Mouse (Mus musculus): Measurements from ENCODE around the gene Ccdc77. TPM values are rescaled to one million over a fixed set of nuclear protein-coding genes. Genes with fewer than 3 reads are reported as not detected.
"Not testable (repeated sequence)": the region's sequence is repeated elsewhere in the genome, so short reads cannot be mapped to it uniquely, and the experiment has no call there.

Gene Ccdc77
- polyA plus RNA-seq, 1 experiment from 2014 or later = 16.9 TPM

DNA sequence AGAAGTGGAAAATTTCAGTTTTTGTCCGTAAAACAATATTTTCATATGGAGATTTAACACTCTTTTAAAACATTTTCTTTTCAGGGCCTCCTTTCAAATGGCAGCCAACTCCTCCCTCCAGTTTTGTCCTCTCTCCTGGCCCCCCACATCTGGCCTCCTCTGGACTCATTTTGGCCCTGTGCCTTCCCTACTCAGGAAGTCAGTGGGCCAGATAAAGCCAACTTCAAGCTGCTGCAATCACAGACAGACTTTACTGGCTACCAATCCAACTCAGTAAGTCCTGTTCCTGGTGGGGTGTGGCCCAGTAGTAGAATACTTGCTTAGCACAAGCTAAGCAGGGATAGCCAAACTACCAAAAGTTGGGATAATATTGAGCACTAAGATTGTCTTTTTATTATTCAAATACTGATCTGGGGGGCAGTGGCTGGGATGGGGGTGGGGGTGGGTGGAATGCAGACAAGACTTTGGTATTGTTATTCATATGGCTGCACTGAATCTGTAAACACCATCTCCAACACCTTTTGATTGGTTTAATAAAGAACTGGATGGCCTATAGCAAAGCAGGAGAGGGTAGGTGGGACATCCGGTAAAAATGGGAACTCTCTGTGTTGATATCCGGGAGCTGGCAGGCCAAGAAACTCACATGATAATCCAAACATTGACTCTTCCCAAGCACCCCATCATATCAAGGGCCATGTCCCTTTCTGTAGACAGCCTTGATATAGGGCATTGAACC, 57.1 kb downstream of the Ccdc77 start:
- no peak overlapping the region for H3K27ac ChIP-seq
- no peaks in the 10 kb centered on the region for H3K9me3 ChIP-seq
- ATAC-seq = no peak
- no peak overlapping the region for H3K4me2 ChIP-seq (replicated peaks)
- no peaks in the 10 kb centered on the region for H3K36me3 ChIP-seq
- H3K27me3 ChIP-seq = no peaks in the 10 kb centered on the region; the same call in 1 of the 2 replicates
- no peak overlapping the region for H3K9ac ChIP-seq (replicated peaks)
- no peak overlapping the region for H3K4me3 ChIP-seq (replicated peaks)
- 88% methylated on average over 3 of the region's 3 CpGs for WGBS
- H3K4me1 ChIP-seq (replicated peaks) = no peaks in the 10 kb centered on the region

DNA sequence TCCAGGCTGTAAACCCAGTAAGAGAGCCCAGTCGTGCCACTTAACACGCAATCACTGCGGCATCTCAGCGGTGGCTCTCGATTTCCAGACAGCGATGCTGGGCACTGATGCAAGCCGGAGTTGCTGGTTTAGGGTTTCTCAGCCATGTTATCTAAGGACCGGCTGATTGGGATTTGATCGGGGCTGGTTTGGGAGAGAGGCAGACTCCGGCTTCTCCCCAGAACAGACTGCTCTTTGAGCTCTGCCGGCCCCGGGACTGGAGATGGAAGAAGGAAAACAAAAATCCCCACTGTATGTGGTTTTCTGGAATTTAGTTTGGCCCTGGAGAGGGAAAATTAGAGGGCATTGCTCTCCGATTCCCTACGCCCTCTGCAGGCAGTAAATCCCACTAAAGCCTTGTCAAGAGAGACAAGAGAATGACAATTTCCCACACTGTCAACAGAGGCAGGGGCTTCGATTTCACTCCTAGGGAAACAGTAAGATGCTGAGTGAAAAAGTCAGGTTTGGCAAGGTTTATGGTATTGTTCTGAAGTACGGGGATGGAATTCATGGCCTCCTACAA, 61.3 kb downstream of the Ccdc77 start:
- H3K36me3 ChIP-seq = no peaks in the 10 kb centered on the region
- no peaks in the 10 kb centered on the region for H3K9me3 ChIP-seq
- no peaks in the 10 kb centered on the region; the same call in 1 of the 2 replicates for H3K27me3 ChIP-seq
- 0 out of 2 replicates have a peak overlapping the region, but pooled peaks have one; percentile 11 for H3K4me3 ChIP-seq (replicated peaks)
- H3K27ac ChIP-seq = no peak overlapping the region
- ATAC-seq = no peak
- no peaks in the 10 kb centered on the region for H3K4me1 ChIP-seq (replicated peaks)
- 31% methylated on average over 16 of the region's 16 CpGs for WGBS
- H3K4me2 ChIP-seq (replicated peaks) = peak overlapping the region; percentile 30
- H3K9ac ChIP-seq (replicated peaks) = no peak overlapping the region

DNA sequence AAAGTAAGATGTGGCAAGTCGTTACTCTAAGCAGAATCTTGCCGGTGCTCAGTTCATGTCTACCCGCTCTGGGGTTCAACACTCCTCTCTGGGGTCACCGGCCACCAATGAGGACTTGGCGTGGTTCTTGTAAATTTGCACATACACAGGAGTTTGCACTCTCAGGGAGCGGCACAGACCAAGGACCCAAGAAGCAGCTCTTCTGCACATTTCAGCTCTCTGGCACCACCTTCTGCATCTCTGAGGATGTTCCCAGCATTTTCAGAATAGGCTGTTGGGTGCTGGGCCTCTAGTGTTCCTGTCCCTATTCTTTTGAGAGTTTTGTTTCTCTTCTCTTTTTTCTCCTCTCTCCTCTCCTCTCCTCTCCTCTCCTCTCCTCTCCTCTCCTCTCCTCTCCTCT, 63.0 kb downstream of the Ccdc77 start:
- Histone ChIP-seq H3K27me3 (peaks cover 1% of the 10 kb centered on the region), H3K36me3 (no peaks in the 10 kb centered on the region), H3K4me2 (replicated peaks) (no peak overlapping the region), H3K4me3 (replicated peaks) (no peak overlapping the region), H3K9ac (replicated peaks) (no peak overlapping the region), H3K4me1 (replicated peaks) (no peaks in the 10 kb centered on the region), H3K9me3 (no peaks in the 10 kb centered on the region), H3K27ac (no peak overlapping the region)
- ATAC-seq = peak; percentile 62; the same call in 1 of the 2 replicates
- 33% methylated on average over 6 of the region's 6 CpGs for WGBS

DNA sequence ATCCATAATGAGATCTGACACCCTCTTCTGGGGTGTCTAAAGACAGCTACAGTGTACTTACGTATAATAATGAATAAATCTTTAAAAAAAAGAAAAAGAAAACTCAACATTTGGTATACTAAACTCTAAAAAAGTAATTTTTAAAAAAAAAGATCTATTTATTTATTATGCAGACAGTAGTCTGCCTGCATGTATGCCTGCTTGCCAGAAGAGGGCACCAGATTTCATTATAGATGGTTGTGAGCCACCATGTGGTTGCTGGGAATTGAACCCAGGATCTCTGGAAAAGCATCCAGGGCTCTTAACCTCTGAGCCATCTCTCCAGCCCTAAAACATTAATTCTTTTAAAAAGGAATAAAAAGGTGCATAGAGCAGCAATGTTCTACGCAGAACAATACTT, 67.6 kb downstream of the Ccdc77 start:
- not testable (repeated sequence) for H3K9me3 ChIP-seq; H3K36me3 ChIP-seq; H3K27ac ChIP-seq; H3K4me3 ChIP-seq (replicated peaks); ATAC-seq; H3K4me2 ChIP-seq (replicated peaks); H3K9ac ChIP-seq (replicated peaks)
- peaks cover 11% of the 10 kb centered on the region for H3K4me1 ChIP-seq (replicated peaks)
- 94% methylated on average over 2 of the region's 2 CpGs for WGBS
- peaks cover 44% of the 10 kb centered on the region for H3K27me3 ChIP-seq

DNA sequence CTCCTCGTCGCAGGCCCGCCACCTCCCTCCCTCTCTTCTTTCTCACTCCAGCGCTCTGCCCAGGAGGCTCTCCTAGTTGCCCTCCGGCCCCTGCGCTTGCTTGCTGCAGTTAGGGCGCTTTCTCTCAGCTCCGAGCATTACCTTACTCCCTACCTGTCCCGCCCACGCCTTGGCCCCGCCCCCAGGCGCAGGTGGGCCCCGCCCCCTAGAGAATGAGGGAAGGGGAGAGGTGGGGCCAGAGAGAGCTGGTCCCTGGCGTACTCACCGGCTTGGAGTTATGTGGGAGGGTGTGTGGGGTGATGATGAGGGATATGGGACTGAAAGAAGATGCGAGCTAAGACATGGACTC, 69.4 kb downstream of the Ccdc77 start:
- Histone ChIP-seq H3K27ac (no peak overlapping the region), H3K4me2 (replicated peaks) (peak overlapping the region; percentile 98), H3K9me3 (no peaks in the 10 kb centered on the region), H3K4me1 (replicated peaks) (peaks cover 11% of the 10 kb centered on the region), H3K27me3 (peaks cover 44% of the 10 kb centered on the region), H3K36me3 (no peaks in the 10 kb centered on the region), H3K9ac (replicated peaks) (peak overlapping the region; percentile 67), H3K4me3 (replicated peaks) (peak overlapping the region; percentile 62)
- WGBS = 1% methylated on average over 16 of the region's 16 CpGs
- no peak; the same call in 1 of the 2 replicates for ATAC-seq

DNA sequence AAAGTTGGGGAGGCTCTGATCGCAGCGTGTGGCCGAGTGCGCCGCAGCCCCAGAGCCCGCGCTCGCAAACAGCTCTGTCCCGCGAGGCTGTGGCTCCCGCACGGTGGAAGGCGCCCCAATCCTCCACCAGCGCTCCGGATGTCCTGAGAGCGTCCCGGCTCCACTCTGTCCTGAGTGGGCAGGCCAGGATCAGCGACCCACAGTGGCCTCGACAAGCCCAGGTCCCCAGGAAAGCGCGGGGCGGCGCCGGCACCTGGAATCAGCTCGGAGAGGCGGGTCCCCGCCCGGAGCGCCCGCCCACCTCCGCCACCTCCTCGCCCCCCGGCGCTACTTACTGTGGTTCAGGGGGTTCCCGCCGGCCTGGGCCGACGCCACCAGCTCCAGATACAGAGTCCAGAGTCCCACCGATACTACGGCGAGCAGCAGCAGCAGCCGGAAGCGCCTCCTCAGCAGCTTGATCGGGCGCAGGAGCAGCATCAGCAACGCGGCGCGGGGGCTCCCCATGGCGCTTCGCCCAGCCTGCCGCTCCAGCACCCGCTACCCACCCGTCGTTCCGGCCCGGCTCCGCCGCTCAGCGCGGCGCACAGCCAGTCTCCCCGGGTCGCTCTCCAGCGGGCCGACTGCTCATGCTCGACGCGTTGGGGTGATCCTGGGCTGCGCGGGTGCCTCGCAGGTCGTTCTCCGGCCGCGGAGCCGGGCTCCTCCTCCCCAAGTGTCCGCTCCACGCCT, 70.0 kb downstream of the Ccdc77 start, which contains the start of the genes D330020A13Rik and B4galnt3:
D330020A13Rik (plus strand) TSS at position 309 of the 729 bp plus-strand sequence.
B4galnt3 (minus strand) TSS at position 504 of the 729 bp plus-strand sequence.
- Histone ChIP-seq H3K27ac (no peak within 1 kb of the TSS), H3K36me3 (no peaks in the 10 kb centered on the region), H3K4me3 (replicated peaks) (peak within 1 kb of the TSS; percentile 62), H3K4me2 (replicated peaks) (peak within 1 kb of the TSS; percentile 98), H3K9me3 (no peaks in the 10 kb centered on the region), H3K9ac (replicated peaks) (peak within 1 kb of the TSS; percentile 67), H3K4me1 (replicated peaks) (peaks cover 11% of the 10 kb centered on the region), H3K27me3 (peaks cover 44% of the 10 kb centered on the region)
- under 1% methylated on average over 79 of the region's 79 CpGs for WGBS
- peak; percentile 87 for ATAC-seq

DNA sequence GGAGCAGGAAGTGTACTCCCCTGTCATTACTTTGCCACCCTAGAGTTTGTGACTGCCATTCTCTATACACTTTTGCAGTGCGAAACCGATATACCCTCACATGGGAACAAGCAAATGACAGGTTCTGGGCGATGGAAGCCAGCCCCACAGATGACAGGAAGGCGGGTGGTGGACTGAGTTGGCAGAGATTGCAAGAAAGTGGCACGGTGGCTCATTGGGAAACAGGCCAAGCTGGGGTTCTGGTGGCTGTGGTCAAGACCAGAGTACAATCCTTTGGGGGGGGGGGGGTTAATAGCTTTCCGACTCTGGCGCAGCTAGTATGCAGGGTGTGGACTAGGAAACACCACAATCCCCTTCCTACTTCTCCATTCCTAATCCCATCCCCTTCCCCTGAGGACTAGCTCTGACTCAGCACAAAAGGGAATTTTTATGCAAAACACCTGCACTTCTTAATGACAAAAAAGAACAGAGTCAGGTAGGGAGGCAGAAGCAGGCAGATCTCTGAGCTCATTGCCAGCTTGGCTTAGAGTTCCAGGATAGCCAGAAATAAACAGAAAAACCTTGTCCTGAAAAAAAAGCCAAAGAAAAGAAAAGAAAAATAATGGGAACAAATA, 72.7 kb downstream of the Ccdc77 start:
- Histone ChIP-seq H3K4me2 (replicated peaks) (no peak overlapping the region), H3K9ac (replicated peaks) (no peak overlapping the region), H3K4me3 (replicated peaks) (no peak overlapping the region), H3K27me3 (peaks cover 44% of the 10 kb centered on the region), H3K27ac (no peak overlapping the region), H3K36me3 (no peaks in the 10 kb centered on the region), H3K4me1 (replicated peaks) (peaks cover 11% of the 10 kb centered on the region), H3K9me3 (no peaks in the 10 kb centered on the region)
- ATAC-seq = no peak
- WGBS = 92% methylated on average over 7 of the region's 7 CpGs

DNA sequence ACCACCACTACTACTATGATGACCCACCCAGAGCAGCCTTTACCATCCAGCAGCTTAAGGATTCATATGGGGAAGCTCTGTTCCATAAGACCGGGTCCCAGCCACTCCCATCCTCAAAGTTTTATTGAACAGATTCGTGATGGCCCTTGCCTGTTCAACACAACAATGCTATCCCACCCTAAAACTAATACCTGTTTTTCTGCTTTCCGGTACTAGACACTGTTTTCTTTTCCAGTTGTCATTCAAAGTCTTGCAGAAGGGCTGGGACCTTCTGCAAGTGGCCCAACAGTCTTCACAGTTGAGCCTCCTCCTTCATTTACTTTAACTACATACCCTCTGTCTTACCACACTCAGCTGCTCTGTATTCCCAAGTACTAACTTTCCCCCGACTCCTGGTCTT, 74.7 kb downstream of the Ccdc77 start:
- no peak for ATAC-seq

DNA sequence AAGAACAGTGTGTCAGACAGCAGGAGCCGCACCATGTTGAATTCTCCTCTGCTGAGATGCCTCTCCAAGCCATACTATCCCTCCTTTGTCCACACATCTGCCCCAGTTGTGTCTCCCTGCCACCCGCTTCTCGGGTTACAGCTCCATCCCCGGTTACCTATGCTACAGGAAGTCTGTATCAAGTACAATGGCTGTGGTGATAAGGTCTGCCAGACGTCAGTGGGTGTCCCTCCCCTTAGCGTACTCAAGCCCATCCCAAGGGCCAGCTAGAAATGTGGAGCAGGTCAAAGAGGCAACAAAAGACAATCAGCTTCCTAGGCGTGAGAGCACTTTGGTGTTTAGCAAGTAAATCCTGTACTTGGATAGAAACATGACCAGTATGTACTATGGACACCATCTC, 75.6 kb downstream of the Ccdc77 start:
- no peak overlapping the region for H3K4me3 ChIP-seq (replicated peaks)
- 50% methylated on average over 7 of the region's 7 CpGs for WGBS
- H3K36me3 ChIP-seq = no peaks in the 10 kb centered on the region
- H3K9ac ChIP-seq (replicated peaks) = no peak overlapping the region
- H3K4me2 ChIP-seq (replicated peaks) = no peak overlapping the region
- H3K27ac ChIP-seq = no peak overlapping the region
- H3K9me3 ChIP-seq = no peaks in the 10 kb centered on the region
- H3K27me3 ChIP-seq = peaks cover 17% of the 10 kb centered on the region
- ATAC-seq = no peak
- H3K4me1 ChIP-seq (replicated peaks) = no peaks in the 10 kb centered on the region

More for the DNA sequence above, 74.7 kb downstream of the Ccdc77 start:
- Histone ChIP-seq H3K9ac (replicated peaks) (no peak overlapping the region), H3K4me1 (replicated peaks) (peaks cover 5% of the 10 kb centered on the region), H3K9me3 (no peaks in the 10 kb centered on the region), H3K27ac (no peak overlapping the region), H3K36me3 (no peaks in the 10 kb centered on the region), H3K4me2 (replicated peaks) (no peak overlapping the region), H3K4me3 (replicated peaks) (no peak overlapping the region), H3K27me3 (peaks cover 26% of the 10 kb centered on the region)
- WGBS = 84% methylated on average over 4 of the region's 4 CpGs

DNA sequence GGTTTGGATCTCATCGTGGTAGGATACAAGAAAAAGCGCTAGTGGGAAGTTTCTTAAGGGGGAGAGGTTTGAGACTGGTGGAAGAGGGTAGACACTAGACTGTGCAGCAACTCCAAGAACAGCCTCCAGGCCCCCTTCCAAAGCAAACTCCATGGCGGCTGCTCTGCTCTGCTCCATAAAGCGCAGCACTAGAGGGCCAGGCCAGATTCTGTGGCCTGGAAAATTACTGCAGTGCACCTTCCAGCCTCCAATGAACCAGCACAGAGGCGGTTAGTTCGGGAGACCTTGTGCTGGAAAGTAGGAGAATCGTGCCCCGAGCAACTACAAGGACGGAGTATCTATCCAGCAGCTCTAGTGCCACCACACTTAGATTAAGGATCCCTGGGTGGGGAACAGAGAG, 76.9 kb downstream of the Ccdc77 start:
- peaks cover 4% of the 10 kb centered on the region; the same call in 1 of the 2 replicates for H3K27me3 ChIP-seq
- no peak overlapping the region for H3K4me3 ChIP-seq (replicated peaks)
- H3K9ac ChIP-seq (replicated peaks) = no peak overlapping the region
- no peak overlapping the region for H3K27ac ChIP-seq
- no peak overlapping the region for H3K4me2 ChIP-seq (replicated peaks)
- H3K36me3 ChIP-seq = no peaks in the 10 kb centered on the region
- WGBS = 89% methylated on average over 9 of the region's 9 CpGs
- no peak for ATAC-seq
- H3K9me3 ChIP-seq = no peaks in the 10 kb centered on the region
- no peaks in the 10 kb centered on the region for H3K4me1 ChIP-seq (replicated peaks)

DNA sequence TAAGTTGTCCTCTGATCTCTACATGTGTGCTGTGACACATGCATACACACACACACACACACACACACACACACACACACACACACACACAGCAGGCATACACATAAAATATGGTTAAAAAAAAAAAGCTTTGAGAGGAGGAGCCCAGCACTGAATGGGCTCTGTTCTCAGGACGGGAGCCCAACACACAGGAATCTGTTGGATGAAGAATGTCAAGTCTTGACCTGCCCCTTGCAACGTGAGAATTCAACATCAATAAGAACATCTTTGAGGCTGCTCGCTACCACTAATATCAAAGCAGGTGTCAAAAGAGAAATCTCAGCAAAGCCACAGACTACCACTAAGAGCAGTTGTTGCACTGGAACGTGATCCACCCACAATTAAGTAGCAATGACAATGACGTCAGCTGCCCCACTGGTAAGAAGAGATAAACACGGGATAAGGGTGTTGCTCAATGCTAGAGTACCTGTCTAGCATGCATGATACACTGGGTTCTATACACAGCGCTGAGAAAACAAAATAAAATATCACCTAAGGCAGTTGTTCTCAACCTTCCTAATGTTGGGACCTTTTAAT, 87.2 kb downstream of the Ccdc77 start:
- Histone ChIP-seq H3K9me3 (no peaks in the 10 kb centered on the region), H3K27me3 (no peaks in the 10 kb centered on the region), H3K9ac (replicated peaks) (no peak overlapping the region), H3K4me1 (replicated peaks) (no peaks in the 10 kb centered on the region), H3K4me3 (replicated peaks) (no peak overlapping the region), H3K4me2 (replicated peaks) (no peak overlapping the region), H3K27ac (no peak overlapping the region), H3K36me3 (no peaks in the 10 kb centered on the region)
- ATAC-seq = no peak
- 85% methylated on average over 7 of the region's 7 CpGs for WGBS

All from midbrain, embryonic 13.5 days (tissue).